Mouse (Mus musculus) retina, embryonic 14.5 days (tissue): ENCODE measurements around the gene Mroh7.

ENCODE experiments used
- DNase-seq: peaks from one replicate; pipeline ENCODE4 v3.0.0-alpha.2; 2015; ENCODE audit warnings: low spot score

Mroh7 gene

GRCm38 (mm10) chr4:106693841-106694430, 36.8 kb downstream of the Mroh7 start:
- no peak for DNase-seq

- DNase-seq: no peak
Measured at GRCm38 (mm10) chr4:106688636-106689296, 42.0 kb downstream of the Mroh7 start.

- DNase-seq: no peak
Measured at GRCm38 (mm10) chr4:106680955-106681354, 49.8 kb downstream of the Mroh7 start.

GRCm38 (mm10) chr4:106679152-106679551, 51.6 kb downstream of the Mroh7 start:
- no peak for DNase-seq

- peak; percentile 96 for DNase-seq
Measured at GRCm38 (mm10) chr4:106678442-106679118, 52.1 kb downstream of the Mroh7 start, which contains the start of gene Ttc4. Ttc4 (minus strand) TSS chr4:106678944.

GRCm38 (mm10) chr4:106676749-106677148, 54.0 kb downstream of the Mroh7 start:
- no peak for DNase-seq

GRCm38 (mm10) chr4:106666546-106666945, 64.2 kb downstream of the Mroh7 start:
- DNase-seq: no peak

- DNase-seq: no peak
Measured at GRCm38 (mm10) chr4:106665673-106666072, 65.1 kb downstream of the Mroh7 start.

- DNase-seq: no peak
Measured at GRCm38 (mm10) chr4:106665269-106665668, 65.5 kb downstream of the Mroh7 start.

GRCm38 (mm10) chr4:106664697-106665096, 66.0 kb downstream of the Mroh7 start:
- no peak for DNase-seq

- DNase-seq: no peak
Measured at GRCm38 (mm10) chr4:106663956-106664470, 66.7 kb downstream of the Mroh7 start.

GRCm38 (mm10) chr4:106655681-106656080, 75.0 kb downstream of the Mroh7 start:
- no peak for DNase-seq

- DNase-seq: no peak
Measured at GRCm38 (mm10) chr4:106653051-106653450, 77.7 kb downstream of the Mroh7 start.

GRCm38 (mm10) chr4:106652546-106652945, 78.2 kb downstream of the Mroh7 start:
- no peak for DNase-seq

GRCm38 (mm10) chr4:106650833-106651527, 79.7 kb downstream of the Mroh7 start, which contains the start of gene Pars2:
Pars2 (plus strand) TSS chr4:106651069.
- peak; percentile 99 for DNase-seq

- no peak for DNase-seq
Measured at GRCm38 (mm10) chr4:106647137-106647536, 83.6 kb downstream of the Mroh7 start.

GRCm38 (mm10) chr4:106645797-106646196, 84.9 kb downstream of the Mroh7 start:
- no peak for DNase-seq

GRCm38 (mm10) chr4:106644218-106644610, 86.5 kb downstream of the Mroh7 start:
- DNase-seq: no peak

- peak; percentile 3 for DNase-seq
Measured at GRCm38 (mm10) chr4:106643483-106644217, 87.1 kb downstream of the Mroh7 start.

- DNase-seq: no peak
Measured at GRCm38 (mm10) chr4:106634086-106634479, 96.6 kb downstream of the Mroh7 start.

- DNase-seq: no peak
Measured at GRCm38 (mm10) chr4:106633281-106634085, 97.2 kb downstream of the Mroh7 start.
